Mouse (Mus musculus) left cerebral cortex, postnatal 14 days (tissue): Measurements from ENCODE around the gene Slc36a3. TPM values are rescaled to one million over a fixed set of nuclear protein-coding genes. Genes with fewer than 3 reads are reported as not detected.
A peak's percentile ranks its signal among the peaks of the same experiment; 100 is the strongest.
"Not testable (repeated sequence)": the region's sequence is repeated elsewhere in the genome, so short reads cannot be mapped to it uniquely, and the experiment has no call there.

Experiments
- DNase-seq, 2 experiments: peaks; one replicate each; pipeline ENCODE4 v3.0.0; 2021 to 2022; ENCODE audit warnings: low spot score in 2 of 2, mixed read lengths in 1 of 2
- intact Hi-C: fragments of 180-260 bp; cut with DNase I; formaldehyde crosslinking; loops from one replicate; pipeline ENCODE4 v1.15.1; 2025
- total RNA-seq, 2 experiments: library from RNA; stranded (reverse); gene quantifications; 2 replicates each; pipeline ENCODE4 v1.2.3; 2021

Gene Slc36a3
- total RNA-seq, 2 experiments from 2014 or later = not detected

GRCm38 (mm10) chr11:55113861-55114250 lies 37.7 kb downstream of the Slc36a3 start:
- intact Hi-C loops, DNase-seq: not testable (repeated sequence)

GRCm38 (mm10) chr11:55113209-55113860 lies 38.2 kb downstream of the Slc36a3 start:
- intact Hi-C loops = no loop called here
- DNase-seq = peak in 1 of 2 experiments; percentile 49

GRCm38 (mm10) chr11:55110566-55111169 lies 40.8 kb downstream of the Slc36a3 start:
- DNase-seq = no peak
- intact Hi-C loops = no loop called here

- no peak for DNase-seq
- intact Hi-C loops = no loop called here
Measured at GRCm38 (mm10) chr11:55109521-55110300, 41.8 kb downstream of the Slc36a3 start.

GRCm38 (mm10) chr11:55106636-55107035 lies 44.9 kb downstream of the Slc36a3 start:
- DNase-seq = no peak
- intact Hi-C loops = no loop called here

GRCm38 (mm10) chr11:55105389-55105788 lies 46.1 kb downstream of the Slc36a3 start:
- intact Hi-C loops = no loop called here

GRCm38 (mm10) chr11:55103229-55103628 lies 48.3 kb downstream of the Slc36a3 start:
- DNase-seq = no peak
- intact Hi-C loops = no loop called here

More at GRCm38 (mm10) chr11:55105389-55105788, 46.1 kb downstream of the Slc36a3 start:
- no peak for DNase-seq

- intact Hi-C loops = no loop called here
- no peak for DNase-seq
Measured at GRCm38 (mm10) chr11:55102015-55102414, 49.5 kb downstream of the Slc36a3 start.

- no peak for DNase-seq
- intact Hi-C loops = no loop called here
Measured at GRCm38 (mm10) chr11:55099868-55100267, 51.6 kb downstream of the Slc36a3 start.

GRCm38 (mm10) chr11:55099019-55099771 lies 52.3 kb downstream of the Slc36a3 start:
- no peak for DNase-seq
- intact Hi-C loops = no loop called here

GRCm38 (mm10) chr11:55098189-55098915 lies 53.2 kb downstream of the Slc36a3 start:
- intact Hi-C loops = no loop called here
- DNase-seq = no peak

GRCm38 (mm10) chr11:55097463-55098188 lies 53.9 kb downstream of the Slc36a3 start, which contains the start of gene Gm2a:
Gene Gm2a (plus strand): TSS chr11:55098115.
- intact Hi-C loops = no loop called here

GRCm38 (mm10) chr11:55096731-55097462 lies 54.6 kb downstream of the Slc36a3 start:
- intact Hi-C loops = no loop called here
- no peak for DNase-seq

More at GRCm38 (mm10) chr11:55097463-55098188, 53.9 kb downstream of the Slc36a3 start, which contains the start of gene Gm2a:
- peak; percentile 93 for DNase-seq

GRCm38 (mm10) chr11:55096296-55096695 lies 55.2 kb downstream of the Slc36a3 start:
- intact Hi-C loops, DNase-seq: not testable (repeated sequence)

GRCm38 (mm10) chr11:55093096-55093495 lies 58.4 kb downstream of the Slc36a3 start:
- intact Hi-C loops = no loop called here

GRCm38 (mm10) chr11:55089892-55090291 lies 61.6 kb downstream of the Slc36a3 start:
- intact Hi-C loops = no loop called here
- DNase-seq = no peak

More at GRCm38 (mm10) chr11:55093096-55093495, 58.4 kb downstream of the Slc36a3 start:
- DNase-seq = no peak

GRCm38 (mm10) chr11:55087006-55087405 lies 64.5 kb downstream of the Slc36a3 start:
- intact Hi-C loops = loop anchor here (1.0 to 2.0 kb wide), 3 partner anchors 41 to 88 kb away; no protein-coding TSS in a partner anchor
- peak; percentile 46 to 78 for DNase-seq
